Mouse (Mus musculus) heart, postnatal 0 days (tissue): ENCODE measurements at regions not wholly inside any gene's neighbourhood (a gene's known extent, or its start where the extent isn't known, plus 50 kb on each side); places are given as distances from the start of the nearest gene placed in this dataset.

Experiments
- ATAC-seq: fragments of 200-750 bp; cut with Nextera tagmentation; 2 replicates; pipeline ENCODE4 v1.8.0; 2017; ENCODE audit warnings: low read depth, moderate number of reproducible peaks, moderate library complexity; ENCODE audit not compliant: insufficient read depth
- DNase-seq: peaks from one replicate; pipeline ENCODE4 v3.0.0-alpha.2; 2016; ENCODE audit warnings: low spot score
- H3K27ac ChIP-seq: fragments of 300-500 bp; sonication (generic); 2 replicates; pipeline ENCODE4 v1.5.1; 2014; ENCODE audit warnings: low read depth, mild to moderate bottlenecking
- H3K27me3 ChIP-seq: fragments of 300-500 bp; sonication (generic); 2 replicates; pipeline ENCODE4 v1.6.1; 2014; ENCODE audit warnings: low read length, mixed read lengths; ENCODE audit not compliant: control insufficient read depth, insufficient read depth
- H3K36me3 ChIP-seq: fragments of 300-500 bp; sonication (generic); replicated peaks from 2 replicates; pipeline ENCODE4 v1.6.1; 2014; ENCODE audit warnings: low read length, mixed read lengths; ENCODE audit not compliant: control insufficient read depth, insufficient read depth
- H3K4me1 ChIP-seq: fragments of 300-500 bp; sonication (generic); 2 replicates; pipeline ENCODE4 v1.6.1; 2014; ENCODE audit warnings: antibody characterized with exemption; ENCODE audit not compliant: control insufficient read depth, insufficient read depth
- H3K4me2 ChIP-seq: fragments of 300-500 bp; sonication (generic); 2 replicates; pipeline ENCODE4 v1.6.1; 2014; ENCODE audit warnings: low read depth, mild to moderate bottlenecking, low read length, moderate library complexity
- H3K4me3 ChIP-seq: fragments of 300-500 bp; sonication (generic); 2 replicates; pipeline ENCODE4 v1.5.1; 2014; ENCODE audit warnings: low read depth, low read length
- H3K9ac ChIP-seq: fragments of 300-500 bp; sonication (generic); replicated peaks from 2 replicates; pipeline ENCODE4 v1.6.1; 2014; ENCODE audit warnings: low read depth, low read length, mixed read lengths
- H3K9me3 ChIP-seq: fragments of 300-500 bp; sonication (generic); replicated peaks from 2 replicates; pipeline ENCODE4 v1.6.1; 2016; ENCODE audit warnings: low read length; ENCODE audit not compliant: control insufficient read depth
- CTCF ChIP-seq: IDR thresholded peaks from 2 replicates; pipeline ENCODE4 v1.5.1; 2016; ENCODE audit warnings: antibody characterized with exemption, control low read depth, low read depth
- EP300 ChIP-seq: IDR thresholded peaks from 2 replicates; pipeline ENCODE4 v1.6.1; 2016; ENCODE audit warnings: antibody characterized with exemption, low read depth
- WGBS: fragments of 180-500 bp; shearing (Covaris S2); extraction: QIAGEN DNeasy Blood & Tissue Kit; methylation state at CpG from one replicate; pipeline ENCODE4 v1.1.7; 2014; 5-methylcytosine and 5-hydroxymethylcytosine counted together

GRCm38 (mm10) chr16:75487915-75488314 lies 97.9 kb downstream of the Lipi start:
- Histone ChIP-seq H3K9me3 (no peaks in the 10 kb centered on the region), H3K36me3 (no peaks in the 10 kb centered on the region), H3K4me3 (no peak overlapping the region), H3K9ac (no peak overlapping the region), H3K27ac (no peak overlapping the region), H3K4me2 (no peak overlapping the region), H3K4me1 (no peaks in the 10 kb centered on the region), H3K27me3 (no peaks in the 10 kb centered on the region)
- no peak for ATAC-seq
- 48% methylated on average over 4 of the region's 4 CpGs for WGBS
- DNase-seq = no peak
- no peak for TF ChIP-seq CTCF
- TF ChIP-seq EP300 = no peak

GRCm38 (mm10) chr16:75483878-75484277 lies 102.0 kb downstream of the Lipi start:
- no peaks in the 10 kb centered on the region for H3K36me3 ChIP-seq
- ATAC-seq (no peak), DNase-seq (no peak)
- no peak overlapping the region for H3K27ac ChIP-seq
- H3K4me2 ChIP-seq = no peak overlapping the region
- H3K9me3 ChIP-seq = no peaks in the 10 kb centered on the region
- no peaks in the 10 kb centered on the region for H3K4me1 ChIP-seq
- no peak for TF ChIP-seq CTCF
- TF ChIP-seq EP300 = no peak
- no peak overlapping the region for H3K9ac ChIP-seq
- no peak overlapping the region for H3K4me3 ChIP-seq
- WGBS = 69% methylated on average over 5 of the region's 5 CpGs
- H3K27me3 ChIP-seq = no peaks in the 10 kb centered on the region

- ATAC-seq = no peak
- 62% methylated on average over 6 of the region's 6 CpGs for WGBS
These were observed 120.4 kb downstream of the Lipi start for GRCm38 (mm10) chr16:75465420-75465975.

GRCm38 (mm10) chr16:75462136-75462535 lies 123.7 kb downstream of the Lipi start:
- Histone ChIP-seq H3K4me2 (no peak overlapping the region), H3K9ac (no peak overlapping the region), H3K36me3 (no peaks in the 10 kb centered on the region), H3K4me3 (no peak overlapping the region), H3K4me1 (no peaks in the 10 kb centered on the region), H3K27me3 (no peaks in the 10 kb centered on the region), H3K9me3 (no peaks in the 10 kb centered on the region), H3K27ac (no peak overlapping the region)
- no peak for ATAC-seq
- DNase-seq = no peak
- TF ChIP-seq CTCF (no peak), EP300 (no peak)
- 66% methylated on average over 3 of the region's 3 CpGs for WGBS

More at GRCm38 (mm10) chr16:75465420-75465975, 120.4 kb downstream of the Lipi start:
- Histone ChIP-seq H3K27me3 (no peaks in the 10 kb centered on the region), H3K4me3 (no peak overlapping the region), H3K27ac (no peak overlapping the region), H3K4me2 (no peak overlapping the region), H3K36me3 (no peaks in the 10 kb centered on the region), H3K9me3 (no peaks in the 10 kb centered on the region), H3K4me1 (no peaks in the 10 kb centered on the region), H3K9ac (no peak overlapping the region)
- DNase-seq = no peak
- TF ChIP-seq EP300 (no peak), CTCF (no peak)

- no peak for DNase-seq
- H3K4me2 ChIP-seq = no peak overlapping the region
- H3K27me3 ChIP-seq = no peaks in the 10 kb centered on the region
- H3K4me3 ChIP-seq = no peak overlapping the region
- no peak for ATAC-seq
- no peak overlapping the region for H3K9ac ChIP-seq
- WGBS = 2% methylated on average over 14 of the region's 14 CpGs
- H3K9me3 ChIP-seq = no peaks in the 10 kb centered on the region
- no peak for TF ChIP-seq EP300
- TF ChIP-seq CTCF = no peak
- no peaks in the 10 kb centered on the region for H3K4me1 ChIP-seq
- H3K27ac ChIP-seq = no peak overlapping the region
- no peaks in the 10 kb centered on the region for H3K36me3 ChIP-seq
These were observed 138.9 kb downstream of the Lipi start for GRCm38 (mm10) chr16:75446901-75447514.

GRCm38 (mm10) chr16:75439296-75439695 lies 146.6 kb downstream of the Lipi start:
- DNase-seq (no peak), ATAC-seq (no peak)
- TF ChIP-seq EP300 (no peak), CTCF (no peak)
- no peaks in the 10 kb centered on the region for H3K27me3 ChIP-seq
- H3K4me2 ChIP-seq = no peak overlapping the region
- WGBS = 74% methylated on average over 3 of the region's 3 CpGs
- H3K9ac ChIP-seq = no peak overlapping the region
- no peaks in the 10 kb centered on the region for H3K9me3 ChIP-seq
- H3K27ac ChIP-seq = no peak overlapping the region
- H3K4me3 ChIP-seq = no peak overlapping the region
- H3K36me3 ChIP-seq = no peaks in the 10 kb centered on the region
- H3K4me1 ChIP-seq = no peaks in the 10 kb centered on the region
